Mouse (Mus musculus): Measurements from ENCODE around the gene Gngt2. TPM values are rescaled to one million over a fixed set of nuclear protein-coding genes. Genes with fewer than 3 reads are reported as not detected.
A peak's percentile ranks its signal among the peaks of the same experiment; 100 is the strongest.

Gngt2 gene
- polyA plus RNA-seq, 1 experiment from 2014 or later = 7.6 TPM

DNA sequence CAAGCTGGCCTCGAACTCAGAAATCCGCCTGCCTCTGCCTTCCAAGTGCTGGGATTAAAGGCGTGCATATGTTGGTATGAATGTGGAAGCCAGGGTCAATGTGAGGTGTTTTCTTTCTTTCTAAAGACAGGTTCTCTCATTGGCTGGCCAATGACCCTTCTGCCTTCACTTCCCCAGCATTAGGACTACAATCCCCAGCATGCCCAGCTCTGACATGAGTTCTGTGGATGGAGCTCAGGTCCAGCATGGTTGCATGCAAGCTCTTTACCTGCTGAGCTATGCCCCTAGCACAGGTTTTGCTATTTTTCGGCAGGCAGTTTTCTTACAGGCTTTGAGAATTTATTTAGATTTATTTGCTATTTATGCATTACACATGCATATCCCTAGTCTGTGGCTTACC, 20.3 kb downstream of the Gngt2 start:
- DNase-seq (ENCODE audit: low spot score) (no peak), ATAC-seq (ENCODE audit: low FRiP score) (no peak)
- Histone ChIP-seq H3K27ac (ENCODE audit: low read depth, low read length) (no peak overlapping the region), H3K36me3 (ENCODE audit: control insufficient read depth, insufficient read depth, low read length) (no peaks in the 10 kb centered on the region), H3K9ac (ENCODE audit: low read depth, low read length) (no peak overlapping the region), H3K4me2 (replicated peaks; ENCODE audit: low read depth, low read length) (no peak overlapping the region), H3K4me1 (replicated peaks; ENCODE audit: control insufficient read depth, insufficient read depth, low read length) (no peaks in the 10 kb centered on the region; the same call in 1 of the 2 replicates), H3K4me3 (ENCODE audit: low read depth, low read length) (no peak overlapping the region), H3K9me3 (ENCODE audit: control insufficient read depth, low read length) (no peaks in the 10 kb centered on the region), H3K27me3 (ENCODE audit: control insufficient read depth, insufficient read depth, low read length) (no peaks in the 10 kb centered on the region)
- WGBS = 75% methylated on average over 4 of the region's 4 CpGs

DNA sequence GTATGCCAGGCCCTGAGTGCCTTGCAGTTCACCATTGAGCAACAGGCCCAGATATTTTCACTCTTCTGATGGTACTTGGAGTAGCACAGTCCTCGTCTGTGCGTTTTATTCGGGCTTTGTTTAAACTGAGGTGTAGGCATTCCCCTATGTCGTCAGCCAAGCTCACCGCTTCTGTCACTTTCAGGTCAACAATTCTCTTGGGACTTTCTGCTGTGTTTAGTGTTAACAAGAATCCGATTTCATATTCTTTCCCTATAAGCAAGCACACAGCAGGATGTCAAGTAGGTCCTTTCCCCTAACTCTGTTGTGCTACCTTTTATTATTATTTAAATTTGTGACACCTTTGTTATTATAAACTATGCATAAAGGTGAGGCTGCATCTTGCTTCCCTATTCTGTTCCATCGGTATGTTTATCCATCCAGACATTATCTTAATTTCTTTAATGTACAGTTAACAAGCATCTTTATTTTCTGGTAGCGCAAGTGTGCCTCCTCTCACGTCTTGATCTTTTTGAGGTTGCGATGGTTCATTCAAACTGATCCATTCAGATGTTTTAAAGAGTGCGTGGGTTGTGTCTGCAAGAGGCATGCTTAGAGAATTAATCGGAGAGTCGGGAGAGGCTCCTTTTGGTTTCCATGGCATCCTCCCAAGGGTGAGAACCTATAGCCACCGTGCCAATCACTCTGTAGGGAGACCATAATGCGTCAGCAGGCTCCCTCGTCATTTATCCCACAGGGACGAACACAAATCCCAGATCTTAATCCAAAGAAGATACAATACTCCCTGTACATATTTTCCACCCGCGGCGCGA, 20.9 kb downstream of the Gngt2 start:
- DNase-seq (ENCODE audit: low spot score) (no peak), ATAC-seq (ENCODE audit: low FRiP score) (no peak)
- WGBS = 22% methylated on average over 21 of the region's 21 CpGs
- H3K4me3 ChIP-seq (ENCODE audit: low read depth, low read length) = peak overlapping the region; percentile 70
- H3K4me1 ChIP-seq (replicated peaks; ENCODE audit: control insufficient read depth, insufficient read depth, low read length) = no peaks in the 10 kb centered on the region; the same call in 1 of the 2 replicates
- H3K36me3 ChIP-seq (ENCODE audit: control insufficient read depth, insufficient read depth, low read length) = no peaks in the 10 kb centered on the region
- peak overlapping the region; percentile 58 for H3K27ac ChIP-seq (ENCODE audit: low read depth, low read length)
- no peaks in the 10 kb centered on the region for H3K9me3 ChIP-seq (ENCODE audit: control insufficient read depth, low read length)
- no peaks in the 10 kb centered on the region for H3K27me3 ChIP-seq (ENCODE audit: control insufficient read depth, insufficient read depth, low read length)
- H3K9ac ChIP-seq (ENCODE audit: low read depth, low read length) = peak overlapping the region; percentile 40; the same call in 1 of the 2 replicates
- H3K4me2 ChIP-seq (replicated peaks; ENCODE audit: low read depth, low read length) = peak overlapping the region; percentile 64

DNA sequence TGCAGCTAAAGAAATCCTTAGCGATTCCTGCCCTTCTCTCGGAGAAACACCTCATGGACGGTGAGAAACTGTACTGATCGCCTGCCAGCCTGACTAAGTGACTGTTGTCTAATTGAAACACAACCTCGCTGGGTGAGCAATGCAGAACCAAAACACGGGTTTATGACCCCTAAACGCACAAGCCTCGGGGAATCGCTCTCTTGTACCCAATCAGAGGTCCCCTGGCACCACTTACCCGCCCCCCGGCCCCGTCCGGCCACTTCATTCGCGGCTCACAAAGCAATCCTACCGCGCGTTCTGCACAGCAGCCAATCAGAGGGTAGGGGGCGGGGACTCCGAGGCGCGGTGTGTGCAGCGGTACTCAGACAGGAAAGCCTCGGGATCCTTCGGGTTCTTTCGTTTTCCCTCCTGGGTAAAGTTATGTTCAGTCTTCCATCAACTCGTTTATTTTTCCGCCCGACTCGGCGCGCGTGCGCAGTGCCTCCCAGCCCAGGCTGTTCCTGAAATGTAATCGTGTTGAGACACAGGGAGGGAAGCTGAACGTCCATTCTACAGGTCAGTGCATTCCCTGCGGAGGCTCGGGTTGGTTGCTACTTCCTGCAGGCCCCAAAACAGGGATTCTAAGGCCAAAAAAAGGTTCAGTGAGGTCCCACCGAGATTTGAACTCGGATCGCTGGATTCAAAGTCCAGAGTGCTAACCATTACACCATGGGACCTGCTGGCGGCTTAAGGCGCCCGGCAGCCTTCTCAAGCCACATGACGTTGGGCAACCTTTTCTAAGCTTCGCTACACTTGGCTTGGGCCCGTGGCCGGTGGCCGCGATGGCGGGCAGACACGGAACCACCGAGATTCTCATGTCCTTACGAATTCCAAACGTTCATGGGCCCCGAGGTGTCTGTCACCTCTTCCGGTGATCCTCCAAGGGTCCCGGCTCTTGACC, 21.8 kb downstream of the Gngt2 start:
- no peaks in the 10 kb centered on the region for H3K27me3 ChIP-seq (ENCODE audit: control insufficient read depth, insufficient read depth, low read length)
- peak overlapping the region; percentile 70 for H3K4me3 ChIP-seq (ENCODE audit: low read depth, low read length)
- ATAC-seq (ENCODE audit: low FRiP score) = peak; percentile 97
- H3K36me3 ChIP-seq (ENCODE audit: control insufficient read depth, insufficient read depth, low read length) = no peaks in the 10 kb centered on the region
- no peaks in the 10 kb centered on the region for H3K9me3 ChIP-seq (ENCODE audit: control insufficient read depth, low read length)
- H3K9ac ChIP-seq (ENCODE audit: low read depth, low read length) = peak overlapping the region; percentile 58
- H3K27ac ChIP-seq (ENCODE audit: low read depth, low read length) = peak overlapping the region; percentile 58
- under 1% methylated on average over 58 of the region's 58 CpGs for WGBS
- peak; percentile 97 for DNase-seq (ENCODE audit: low spot score)
- H3K4me2 ChIP-seq (replicated peaks; ENCODE audit: low read depth, low read length) = peak overlapping the region; percentile 64
- no peaks in the 10 kb centered on the region; the same call in 1 of the 2 replicates for H3K4me1 ChIP-seq (replicated peaks; ENCODE audit: control insufficient read depth, insufficient read depth, low read length)

DNA sequence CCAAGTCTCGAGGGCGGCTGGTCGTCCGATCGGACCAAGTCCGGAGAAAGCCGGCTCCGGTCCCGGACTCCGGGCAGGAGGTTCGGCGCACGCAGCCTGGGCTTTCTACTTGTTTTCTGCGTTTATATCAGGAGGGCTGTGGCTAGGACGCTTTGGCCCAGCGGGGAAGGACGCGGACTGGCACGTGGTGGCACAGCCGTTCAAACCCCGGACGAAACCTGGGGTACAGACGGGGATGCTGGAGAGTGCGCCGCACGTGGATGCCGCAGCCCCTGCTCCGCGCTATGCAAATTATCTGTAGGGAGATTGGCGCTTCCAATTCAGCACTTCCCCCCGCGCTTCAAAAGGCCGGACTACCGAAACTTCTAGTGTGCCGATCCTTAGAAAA, 22.4 kb downstream of the Gngt2 start:
- no peaks in the 10 kb centered on the region for H3K27me3 ChIP-seq (ENCODE audit: control insufficient read depth, insufficient read depth, low read length)
- H3K27ac ChIP-seq (ENCODE audit: low read depth, low read length) = peak overlapping the region; percentile 58; the same call in 1 of the 2 replicates
- peak overlapping the region; percentile 64 for H3K4me2 ChIP-seq (replicated peaks; ENCODE audit: low read depth, low read length)
- no peaks in the 10 kb centered on the region; the same call in 1 of the 2 replicates for H3K4me1 ChIP-seq (replicated peaks; ENCODE audit: control insufficient read depth, insufficient read depth, low read length)
- ATAC-seq (ENCODE audit: low FRiP score) = peak; percentile 75
- H3K9me3 ChIP-seq (ENCODE audit: control insufficient read depth, low read length) = no peaks in the 10 kb centered on the region
- H3K36me3 ChIP-seq (ENCODE audit: control insufficient read depth, insufficient read depth, low read length) = no peaks in the 10 kb centered on the region
- H3K4me3 ChIP-seq (ENCODE audit: low read depth, low read length) = peak overlapping the region; percentile 70
- peak; percentile 78 for DNase-seq (ENCODE audit: low spot score)
- H3K9ac ChIP-seq (ENCODE audit: low read depth, low read length) = peak overlapping the region; percentile 58
- WGBS = under 1% methylated on average over 35 of the region's 35 CpGs

DNA sequence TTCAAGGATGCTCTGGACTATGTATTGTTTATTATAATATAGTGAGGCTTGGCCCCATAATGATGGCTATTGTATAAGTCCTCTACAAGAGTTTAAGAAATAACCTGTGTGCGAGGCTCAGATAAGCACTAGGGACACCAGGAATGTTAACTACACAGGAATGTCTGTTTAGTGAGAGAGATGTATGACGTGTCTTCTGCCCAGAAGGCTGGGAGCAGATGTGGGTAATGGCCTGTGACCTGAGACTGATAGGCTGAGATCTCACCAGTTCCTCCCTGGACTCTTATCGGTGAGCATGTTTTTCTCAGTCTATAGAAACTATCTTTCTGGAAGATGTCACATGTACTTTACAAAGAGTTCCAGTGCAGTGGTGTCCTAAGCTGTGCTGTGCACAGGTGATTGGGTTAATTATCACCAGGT, 23.1 kb downstream of the Gngt2 start:
- Histone ChIP-seq H3K27ac (ENCODE audit: low read depth, low read length) (no peak overlapping the region), H3K36me3 (ENCODE audit: control insufficient read depth, insufficient read depth, low read length) (no peaks in the 10 kb centered on the region), H3K4me3 (ENCODE audit: low read depth, low read length) (peak overlapping the region; percentile 70), H3K27me3 (ENCODE audit: control insufficient read depth, insufficient read depth, low read length) (no peaks in the 10 kb centered on the region), H3K9me3 (ENCODE audit: control insufficient read depth, low read length) (no peaks in the 10 kb centered on the region), H3K4me1 (replicated peaks; ENCODE audit: control insufficient read depth, insufficient read depth, low read length) (no peaks in the 10 kb centered on the region; the same call in 1 of the 2 replicates), H3K9ac (ENCODE audit: low read depth, low read length) (peak overlapping the region; percentile 58; the same call in 1 of the 2 replicates), H3K4me2 (replicated peaks; ENCODE audit: low read depth, low read length) (peak overlapping the region; percentile 64)
- ATAC-seq (ENCODE audit: low FRiP score) (no peak), DNase-seq (ENCODE audit: low spot score) (peak; percentile 26)
- 43% methylated on average over 3 of the region's 3 CpGs for WGBS

DNA sequence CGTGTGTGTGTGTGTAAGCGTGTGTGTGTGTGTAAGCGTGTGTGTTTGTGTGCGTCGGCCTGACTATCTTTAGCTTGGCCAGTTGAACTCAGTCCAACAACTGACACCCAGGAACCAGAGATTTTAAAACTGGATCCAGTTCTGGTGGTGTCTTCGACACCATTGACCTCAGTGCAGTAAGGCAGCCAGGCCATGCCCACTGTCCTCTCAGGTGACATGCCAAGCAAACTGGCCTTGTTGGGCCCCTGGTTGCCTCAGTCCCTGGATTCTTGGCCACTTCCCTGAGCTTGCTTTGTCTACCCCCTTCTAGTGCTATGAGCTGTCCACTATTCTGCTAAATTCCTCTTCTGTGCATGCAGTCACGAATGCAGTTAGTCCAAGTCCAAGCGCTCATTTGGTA, 24.4 kb downstream of the Gngt2 start:
- DNase-seq (ENCODE audit: low spot score) = no peak
- no peak overlapping the region for H3K4me3 ChIP-seq (ENCODE audit: low read depth, low read length)

DNA sequence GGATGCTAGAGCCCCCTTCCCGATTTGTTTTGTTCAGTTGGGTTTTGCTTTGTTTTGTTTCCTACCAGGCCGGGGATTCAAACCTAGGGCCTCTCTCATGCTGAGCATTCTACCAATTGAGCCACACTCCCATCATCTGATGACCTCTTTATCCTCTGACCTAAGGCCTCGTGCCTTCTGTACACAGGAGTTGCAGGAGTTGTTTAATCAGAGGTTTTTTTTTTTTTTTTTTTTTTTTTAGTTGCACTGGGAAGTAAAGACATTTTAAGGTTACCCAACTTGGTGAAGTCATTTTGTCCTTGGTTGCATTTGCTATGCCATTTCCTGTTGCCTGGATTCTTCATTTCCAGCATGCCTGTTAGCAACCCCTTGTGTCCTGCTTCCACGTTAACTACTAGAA, 32.4 kb downstream of the Gngt2 start:
- Histone ChIP-seq H3K4me1 (replicated peaks; ENCODE audit: control insufficient read depth, insufficient read depth, low read length) (no peaks in the 10 kb centered on the region), H3K36me3 (ENCODE audit: control insufficient read depth, insufficient read depth, low read length) (no peaks in the 10 kb centered on the region), H3K9ac (ENCODE audit: low read depth, low read length) (no peak overlapping the region), H3K4me3 (ENCODE audit: low read depth, low read length) (no peak overlapping the region), H3K9me3 (ENCODE audit: control insufficient read depth, low read length) (no peaks in the 10 kb centered on the region), H3K4me2 (replicated peaks; ENCODE audit: low read depth, low read length) (no peak overlapping the region), H3K27ac (ENCODE audit: low read depth, low read length) (no peak overlapping the region), H3K27me3 (ENCODE audit: control insufficient read depth, insufficient read depth, low read length) (no peaks in the 10 kb centered on the region)
- WGBS = 80% methylated on average over 4 of the region's 4 CpGs
- DNase-seq (ENCODE audit: low spot score) (no peak), ATAC-seq (ENCODE audit: low FRiP score) (no peak)

More for the DNA sequence above, 24.4 kb downstream of the Gngt2 start:
- ATAC-seq (ENCODE audit: low FRiP score) = no peak
- H3K36me3 ChIP-seq (ENCODE audit: control insufficient read depth, insufficient read depth, low read length) = no peaks in the 10 kb centered on the region
- WGBS = 95% methylated on average over 8 of the region's 8 CpGs
- no peak overlapping the region for H3K4me2 ChIP-seq (replicated peaks; ENCODE audit: low read depth, low read length)
- H3K9me3 ChIP-seq (ENCODE audit: control insufficient read depth, low read length) = no peaks in the 10 kb centered on the region
- H3K27ac ChIP-seq (ENCODE audit: low read depth, low read length) = no peak overlapping the region
- no peaks in the 10 kb centered on the region for H3K27me3 ChIP-seq (ENCODE audit: control insufficient read depth, insufficient read depth, low read length)
- no peak overlapping the region for H3K9ac ChIP-seq (ENCODE audit: low read depth, low read length)
- no peaks in the 10 kb centered on the region; the same call in 1 of the 2 replicates for H3K4me1 ChIP-seq (replicated peaks; ENCODE audit: control insufficient read depth, insufficient read depth, low read length)

DNA sequence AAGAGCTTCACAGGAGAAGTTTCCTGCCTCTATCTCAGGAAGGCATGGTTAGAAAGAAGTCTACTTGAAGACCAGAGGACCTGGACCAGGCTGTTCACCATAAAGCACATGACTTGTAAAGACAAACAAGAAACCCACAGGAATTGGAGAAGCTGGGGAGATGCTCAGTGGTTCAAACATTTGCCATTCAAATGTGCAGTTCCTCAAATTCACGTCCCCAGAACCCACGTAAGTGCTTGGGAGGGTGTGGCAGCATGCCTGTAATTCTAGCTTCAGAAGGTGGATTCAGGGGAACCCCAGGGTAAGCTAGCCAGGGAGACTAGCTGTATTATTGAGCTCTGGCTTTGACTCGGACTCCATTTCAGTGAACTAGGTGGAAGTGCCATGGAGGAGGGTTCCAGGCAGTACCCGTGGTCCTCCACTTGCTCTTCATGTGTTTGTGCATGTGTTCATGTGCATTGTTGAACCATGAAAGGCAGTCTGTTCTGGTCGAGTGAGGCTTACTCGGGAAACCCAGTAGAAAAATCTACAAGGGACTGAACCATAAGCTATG, 33.0 kb downstream of the Gngt2 start:
- H3K27me3 ChIP-seq (ENCODE audit: control insufficient read depth, insufficient read depth, low read length) = no peaks in the 10 kb centered on the region
- DNase-seq (ENCODE audit: low spot score) = no peak
- no peaks in the 10 kb centered on the region for H3K9me3 ChIP-seq (ENCODE audit: control insufficient read depth, low read length)
- ATAC-seq (ENCODE audit: low FRiP score) = no peak
- H3K27ac ChIP-seq (ENCODE audit: low read depth, low read length) = no peak overlapping the region
- H3K4me3 ChIP-seq (ENCODE audit: low read depth, low read length) = no peak overlapping the region
- H3K9ac ChIP-seq (ENCODE audit: low read depth, low read length) = no peak overlapping the region
- WGBS = 74% methylated on average over 6 of the region's 6 CpGs
- H3K4me2 ChIP-seq (replicated peaks; ENCODE audit: low read depth, low read length) = no peak overlapping the region
- H3K36me3 ChIP-seq (ENCODE audit: control insufficient read depth, insufficient read depth, low read length) = no peaks in the 10 kb centered on the region
- no peaks in the 10 kb centered on the region for H3K4me1 ChIP-seq (replicated peaks; ENCODE audit: control insufficient read depth, insufficient read depth, low read length)

Measured in hindbrain, embryonic 11.5 days (tissue).